Mouse (Mus musculus) urinary bladder, postnatal 14 days (tissue): Measurements from ENCODE around the gene Max.

Experiments used
- DNase-seq: peaks from one replicate; pipeline ENCODE4 v3.0.0; 2021; ENCODE audit warnings: low spot score

Gene Max

GRCm38 (mm10) chr12:76887941-76888340 lies 74.1 kb downstream of the Max start:
- no peak for DNase-seq
